Mouse (Mus musculus) heart, embryonic 11.5 days (tissue): ENCODE measurements around the gene Ldhb. TPM values are rescaled to one million over a fixed set of nuclear protein-coding genes. Genes with fewer than 3 reads are reported as not detected.

Source experiments
- ATAC-seq: fragments of 200-750 bp; cut with Nextera tagmentation; replicated peaks from 2 replicates; pipeline ENCODE4 v1.8.0; 2017; ENCODE audit warnings: moderate library complexity; ENCODE audit not compliant: insufficient number of reproducible peaks, low FRiP score, low TSS enrichment
- H3K27ac ChIP-seq: fragments of 300-500 bp; sonication (generic); 2 replicates; pipeline ENCODE4 v1.5.1; 2014; ENCODE audit warnings: mild to moderate bottlenecking, low read depth, low read length
- H3K27me3 ChIP-seq: fragments of 300-500 bp; sonication (generic); 2 replicates; pipeline ENCODE4 v1.6.1; 2014; ENCODE audit warnings: mild to moderate bottlenecking, low read length, mixed read lengths; ENCODE audit not compliant: control insufficient read depth, insufficient read depth
- H3K36me3 ChIP-seq: fragments of 300-500 bp; sonication (generic); 2 replicates; pipeline ENCODE4 v1.6.1; 2014; ENCODE audit warnings: mild to moderate bottlenecking, low read length, moderate library complexity, mixed read lengths; ENCODE audit not compliant: control insufficient read depth, insufficient read depth
- H3K4me1 ChIP-seq: fragments of 300-500 bp; sonication (generic); 2 replicates; pipeline ENCODE4 v1.6.1; 2014; ENCODE audit warnings: low read length; ENCODE audit not compliant: control insufficient read depth, insufficient read depth
- H3K4me2 ChIP-seq: fragments of 300-500 bp; sonication (generic); 2 replicates; pipeline ENCODE4 v1.6.1; 2014; ENCODE audit warnings: mild to moderate bottlenecking, moderate library complexity
- H3K4me3 ChIP-seq: fragments of 300-500 bp; sonication (generic); 2 replicates; pipeline ENCODE4 v1.5.1; 2014; ENCODE audit warnings: low read depth, low read length
- H3K9ac ChIP-seq: fragments of 300-500 bp; sonication (generic); 2 replicates; pipeline ENCODE4 v1.6.1; 2014; ENCODE audit warnings: mild to moderate bottlenecking, low read depth, low read length, moderate library complexity
- H3K9me3 ChIP-seq: fragments of 300-500 bp; sonication (generic); replicated peaks from 2 replicates; pipeline ENCODE4 v1.6.1; 2016; ENCODE audit warnings: low read length; ENCODE audit not compliant: control insufficient read depth
- whole genome bisulfite sequencing: fragments of 180-500 bp; shearing (Covaris S2); extraction: QIAGEN DNeasy Blood & Tissue Kit; methylation state at CpG from one replicate; pipeline ENCODE4 v1.1.7; 2014; ENCODE audit not compliant: insufficient replicate concordance; 5-methylcytosine and 5-hydroxymethylcytosine counted together
- polyA plus RNA-seq: library from polyadenylated mRNA; unstranded; fragments of >200 nt; fragmentation: Nextera tagmentation; extraction: Ambion mirVana; gene quantifications from 2 replicates; pipeline ENCODE4 v1.2.1, GENCODE M21; 2014

Gene Ldhb
- polyA plus RNA-seq, 1 experiment from 2014 or later: 651 TPM

GRCm38 (mm10) chr6:142472801-142473203, 35.0 kb downstream of the Ldhb start, which contains the start of gene Gys2:
Gys2 (minus strand) TSS chr6:142473109.
- Histone ChIP-seq H3K4me3 (no peak within 1 kb of the TSS), H3K4me1 (no peaks in the 10 kb centered on the region), H3K27me3 (no peaks in the 10 kb centered on the region), H3K36me3 (no peaks in the 10 kb centered on the region), H3K4me2 (no peak within 1 kb of the TSS), H3K9me3 (no peaks in the 10 kb centered on the region), H3K27ac (no peak within 1 kb of the TSS), H3K9ac (no peak within 1 kb of the TSS)
- ATAC-seq: no peak
- 64% methylated on average over 4 of the region's 4 CpGs for WGBS

DNA sequence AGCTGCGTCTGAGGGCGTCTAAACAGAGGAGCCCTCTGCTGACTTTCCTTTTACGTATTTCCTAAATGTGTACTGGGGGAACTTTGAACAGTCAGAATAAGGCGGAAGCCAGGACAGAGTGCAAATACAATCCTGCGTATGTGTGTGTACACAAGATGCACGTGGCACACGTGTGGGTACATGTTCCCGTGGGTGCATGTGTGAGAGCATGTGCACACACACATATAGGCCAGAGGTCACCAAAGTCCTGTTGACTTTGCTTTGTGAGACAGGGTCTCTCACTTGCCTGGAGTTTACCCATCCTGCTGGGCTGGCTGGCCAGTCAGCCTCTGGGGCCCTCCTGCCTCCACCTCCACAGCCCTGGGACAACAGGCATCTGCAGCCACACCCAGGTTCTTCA, 36.6 kb downstream of the Ldhb start:
- WGBS: 79% methylated on average over 8 of the region's 8 CpGs
- no peak for ATAC-seq
- no peaks in the 10 kb centered on the region for H3K9me3 ChIP-seq

DNA sequence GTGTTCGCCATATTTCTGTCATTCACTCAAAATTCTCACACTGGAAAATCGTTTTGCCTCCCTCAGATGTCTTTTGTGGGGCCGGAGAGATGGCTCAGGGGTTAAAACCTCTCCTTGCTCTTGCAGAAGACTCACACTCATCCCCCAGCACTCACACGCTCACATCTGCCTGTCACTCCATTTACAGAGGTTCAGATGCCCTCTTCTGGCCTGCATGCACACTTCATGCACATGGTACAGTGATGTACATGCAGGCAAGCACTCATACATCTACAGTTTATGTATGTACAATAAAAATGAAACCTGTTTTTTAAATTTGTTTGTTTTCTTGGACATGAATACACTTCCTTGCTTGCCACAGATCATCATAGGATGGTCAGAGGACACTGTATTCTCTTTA, 38.2 kb downstream of the Ldhb start:
- 57% methylated on average over 4 of the region's 4 CpGs for WGBS
- ATAC-seq: no peak

More for the DNA sequence above, 36.6 kb downstream of the Ldhb start:
- no peaks in the 10 kb centered on the region for H3K27me3 ChIP-seq
- H3K36me3 ChIP-seq: no peaks in the 10 kb centered on the region
- no peaks in the 10 kb centered on the region for H3K4me1 ChIP-seq
- H3K9ac ChIP-seq: no peak overlapping the region
- no peak overlapping the region for H3K27ac ChIP-seq
- no peak overlapping the region for H3K4me3 ChIP-seq
- H3K4me2 ChIP-seq: no peak overlapping the region

DNA sequence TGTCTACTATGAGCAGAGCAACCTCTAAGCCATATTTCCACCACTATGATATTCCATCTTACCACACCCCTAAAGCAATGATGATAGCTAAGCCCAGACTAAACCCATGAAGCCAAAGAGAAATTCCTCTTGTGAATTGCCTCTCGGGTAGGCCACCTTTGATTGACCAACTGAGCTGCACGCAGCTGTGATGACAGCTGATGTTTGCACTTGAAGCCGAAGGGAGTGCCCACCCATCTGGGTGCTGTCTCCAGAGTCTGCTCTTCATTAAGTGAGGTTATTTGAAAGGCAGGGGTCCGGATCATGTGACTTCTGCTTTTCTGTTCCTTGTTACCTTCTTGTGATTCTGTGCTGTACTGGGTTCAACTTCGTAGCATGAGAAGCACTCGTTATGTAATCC, 45.6 kb downstream of the Ldhb start:
- Histone ChIP-seq H3K36me3 (no peaks in the 10 kb centered on the region), H3K9me3 (no peaks in the 10 kb centered on the region), H3K4me2 (no peak overlapping the region), H3K27ac (no peak overlapping the region), H3K4me1 (no peaks in the 10 kb centered on the region), H3K27me3 (no peaks in the 10 kb centered on the region), H3K9ac (no peak overlapping the region), H3K4me3 (no peak overlapping the region)
- ATAC-seq: no peak
- WGBS: 67% methylated on average over 6 of the region's 6 CpGs

More for the DNA sequence above, 38.2 kb downstream of the Ldhb start:
- Histone ChIP-seq H3K4me2 (no peak overlapping the region), H3K27ac (no peak overlapping the region), H3K9ac (no peak overlapping the region), H3K27me3 (no peaks in the 10 kb centered on the region), H3K4me1 (no peaks in the 10 kb centered on the region), H3K36me3 (no peaks in the 10 kb centered on the region), H3K9me3 (no peaks in the 10 kb centered on the region), H3K4me3 (no peak overlapping the region)

- Histone ChIP-seq H3K4me1 (no peaks in the 10 kb centered on the region), H3K27me3 (no peaks in the 10 kb centered on the region), H3K27ac (no peak overlapping the region), H3K4me3 (no peak overlapping the region), H3K9me3 (no peaks in the 10 kb centered on the region), H3K9ac (no peak overlapping the region), H3K4me2 (no peak overlapping the region), H3K36me3 (no peaks in the 10 kb centered on the region)
- ATAC-seq: no peak
- 70% methylated on average over 14 of the region's 14 CpGs for WGBS
Observed at GRCm38 (mm10) chr6:142459017-142459678, 48.6 kb downstream of the Ldhb start.

GRCm38 (mm10) chr6:142458010-142458409, 49.7 kb downstream of the Ldhb start:
- Histone ChIP-seq H3K36me3 (no peaks in the 10 kb centered on the region), H3K9me3 (no peaks in the 10 kb centered on the region), H3K4me3 (no peak overlapping the region), H3K9ac (no peak overlapping the region), H3K27me3 (no peaks in the 10 kb centered on the region), H3K27ac (no peak overlapping the region), H3K4me1 (no peaks in the 10 kb centered on the region), H3K4me2 (no peak overlapping the region)
- WGBS: 75% methylated on average over 7 of the region's 7 CpGs
- no peak for ATAC-seq

DNA sequence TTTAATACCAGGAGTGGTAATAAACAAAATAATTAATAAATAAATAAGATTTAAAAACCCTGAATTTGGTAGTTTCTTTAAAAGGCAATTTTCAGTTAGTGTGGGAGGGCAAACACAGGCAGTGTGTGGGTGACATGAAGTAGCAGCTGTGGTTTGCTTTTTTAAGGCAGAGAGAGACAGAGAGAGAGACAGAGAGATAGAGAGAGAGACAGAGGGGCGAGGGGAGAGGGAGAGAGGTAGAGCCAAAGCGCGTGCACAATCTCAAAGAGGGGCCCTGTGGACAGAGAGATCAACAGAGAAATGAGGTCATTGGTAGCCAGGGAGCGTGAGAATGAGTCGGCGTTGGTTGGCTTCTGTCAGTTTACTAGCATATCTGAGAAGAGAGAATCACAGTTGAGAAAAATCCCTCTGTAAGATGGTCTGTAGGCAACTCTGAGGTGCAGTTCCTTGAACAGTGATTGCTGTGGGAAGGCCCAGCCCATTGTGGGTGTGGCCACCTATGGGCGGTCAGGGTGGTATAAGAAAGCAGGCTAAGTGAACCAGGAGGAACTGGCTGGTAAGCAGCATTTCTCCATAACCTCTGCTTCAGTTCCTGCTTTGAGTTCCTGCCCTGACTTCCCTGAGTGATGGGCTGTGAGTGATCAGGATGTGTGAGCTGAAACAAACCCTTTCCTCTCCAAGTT, 52.3 kb downstream of the Ldhb start:
- ATAC-seq: no peak
- H3K27ac ChIP-seq: no peak overlapping the region

DNA sequence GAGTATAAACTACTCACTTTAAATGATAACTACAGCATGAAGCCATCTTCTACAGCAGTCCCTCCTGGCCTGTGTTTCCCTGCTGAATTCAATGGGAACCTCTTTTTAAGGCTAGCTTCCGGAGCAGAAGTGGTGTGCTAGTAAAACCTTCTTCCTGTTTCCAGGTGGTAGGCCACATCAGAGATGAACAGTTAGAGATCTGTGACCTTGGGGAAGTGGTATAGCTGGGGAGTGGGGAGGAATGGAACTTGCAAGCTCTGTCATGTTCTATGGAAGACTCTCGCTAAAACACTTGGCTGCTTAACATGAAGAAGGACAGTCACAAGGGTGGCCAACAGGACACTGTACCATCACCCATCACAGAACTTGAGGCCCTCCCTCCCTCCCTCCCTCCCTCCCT, 54.4 kb downstream of the Ldhb start:
- Histone ChIP-seq H3K4me3 (no peak overlapping the region), H3K9me3 (no peaks in the 10 kb centered on the region), H3K27me3 (no peaks in the 10 kb centered on the region), H3K4me1 (no peaks in the 10 kb centered on the region), H3K9ac (no peak overlapping the region), H3K27ac (no peak overlapping the region), H3K4me2 (no peak overlapping the region), H3K36me3 (no peaks in the 10 kb centered on the region)
- 75% methylated on average over 2 of the region's 2 CpGs for WGBS
- no peak for ATAC-seq

More for the DNA sequence above, 52.3 kb downstream of the Ldhb start:
- Histone ChIP-seq H3K9ac (no peak overlapping the region), H3K27me3 (no peaks in the 10 kb centered on the region), H3K9me3 (no peaks in the 10 kb centered on the region), H3K4me3 (no peak overlapping the region), H3K36me3 (no peaks in the 10 kb centered on the region), H3K4me1 (no peaks in the 10 kb centered on the region), H3K4me2 (no peak overlapping the region)
- 65% methylated on average over 7 of the region's 7 CpGs for WGBS

GRCm38 (mm10) chr6:142451381-142451780, 56.4 kb downstream of the Ldhb start:
- Histone ChIP-seq H3K27ac (no peak overlapping the region), H3K4me1 (no peaks in the 10 kb centered on the region), H3K9ac (no peak overlapping the region), H3K9me3 (no peaks in the 10 kb centered on the region), H3K27me3 (no peaks in the 10 kb centered on the region), H3K4me3 (no peak overlapping the region), H3K4me2 (no peak overlapping the region), H3K36me3 (no peaks in the 10 kb centered on the region)
- 0 out of 2 replicates have a peak, but pooled peaks have one; percentile 35 for ATAC-seq
- 61% methylated on average over 12 of the region's 12 CpGs for WGBS
